Mouse (Mus musculus) midbrain, embryonic 12.5 days (tissue): Measurements from ENCODE around the gene Tmem191c. TPM values are rescaled to one million over a fixed set of nuclear protein-coding genes. Genes with fewer than 3 reads are reported as not detected.
A peak's percentile ranks its signal among the peaks of the same experiment; 100 is the strongest.

Source experiments
- ATAC-seq: fragments of 200-750 bp; cut with Nextera tagmentation; 2 replicates; pipeline ENCODE4 v1.8.0; 2017; ENCODE audit warnings: low read depth, moderate TSS enrichment, moderate library complexity; ENCODE audit not compliant: low FRiP score
- H3K27ac ChIP-seq: fragments of 300-500 bp; sonication (generic); replicated peaks from 2 replicates; pipeline ENCODE4 v1.5.1; 2016; ENCODE audit warnings: mild to moderate bottlenecking
- H3K27me3 ChIP-seq: fragments of 300-500 bp; sonication (generic); 2 replicates; pipeline ENCODE4 v1.6.1; 2016; ENCODE audit warnings: mild to moderate bottlenecking
- H3K36me3 ChIP-seq: fragments of 300-500 bp; sonication (generic); 2 replicates; pipeline ENCODE4 v1.6.1; 2016
- H3K4me1 ChIP-seq: fragments of 300-500 bp; sonication (generic); 2 replicates; pipeline ENCODE4 v1.6.1; 2016
- H3K4me2 ChIP-seq: fragments of 300-500 bp; sonication (generic); replicated peaks from 2 replicates; pipeline ENCODE4 v1.6.1; 2016; ENCODE audit warnings: mild to moderate bottlenecking, moderate library complexity
- H3K4me3 ChIP-seq: fragments of 300-500 bp; sonication (generic); 2 replicates; pipeline ENCODE4 v1.5.1; 2016; ENCODE audit warnings: mild to moderate bottlenecking
- H3K9ac ChIP-seq: fragments of 300-500 bp; sonication (generic); replicated peaks from 2 replicates; pipeline ENCODE4 v1.6.1; 2016; ENCODE audit warnings: mild to moderate bottlenecking, moderate library complexity
- H3K9me3 ChIP-seq: fragments of 300-500 bp; sonication (generic); 2 replicates; pipeline ENCODE4 v1.6.1; 2016; ENCODE audit warnings: mild to moderate bottlenecking
- WGBS: fragments of 180-500 bp; shearing (Covaris S2); methylation state at CpG from one replicate; pipeline ENCODE4 v1.1.7; 2016; 5-methylcytosine and 5-hydroxymethylcytosine counted together
- polyA plus RNA-seq: library from polyadenylated mRNA; unstranded; fragments of >200 nt; fragmentation: Nextera tagmentation; extraction: Ambion mirVana; gene quantifications from 2 replicates; pipeline ENCODE4 v1.2.1, GENCODE M21; 2016

Gene Tmem191c
- polyA plus RNA-seq, 1 experiment from 2014 or later, result 18.4 TPM

DNA sequence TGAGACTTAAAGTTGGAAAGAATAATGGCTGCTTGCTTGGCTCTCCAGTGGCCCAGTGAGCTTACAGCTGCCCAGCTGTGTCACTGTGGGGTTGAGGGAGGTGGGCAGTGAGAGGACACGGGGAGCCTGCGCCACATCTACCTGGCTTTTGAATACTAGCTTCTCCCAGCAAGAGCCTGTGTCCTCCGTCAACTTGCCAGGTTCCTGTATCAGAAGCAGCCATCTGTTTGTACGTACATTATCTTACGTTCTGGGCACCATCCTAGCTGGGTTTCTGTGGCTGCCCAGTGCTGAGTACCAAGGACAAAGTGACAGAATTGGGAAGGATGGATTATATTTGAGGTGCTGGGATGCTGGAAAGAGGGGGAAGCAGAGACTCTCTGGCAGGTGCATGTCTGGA is 6.0 kb upstream of the Tmem191c start:
- H3K4me3 ChIP-seq, result no peak overlapping the region
- H3K9me3 ChIP-seq, result peaks cover 8% of the 10 kb centered on the region; the same call in 1 of the 2 replicates
- 94% methylated on average over 5 of the region's 5 CpGs for WGBS
- H3K4me2 ChIP-seq, result no peak overlapping the region
- no peaks in the 10 kb centered on the region for H3K27me3 ChIP-seq
- no peak overlapping the region for H3K9ac ChIP-seq
- no peak for ATAC-seq
- no peaks in the 10 kb centered on the region for H3K36me3 ChIP-seq
- H3K4me1 ChIP-seq, result no peaks in the 10 kb centered on the region
- no peak overlapping the region for H3K27ac ChIP-seq

DNA sequence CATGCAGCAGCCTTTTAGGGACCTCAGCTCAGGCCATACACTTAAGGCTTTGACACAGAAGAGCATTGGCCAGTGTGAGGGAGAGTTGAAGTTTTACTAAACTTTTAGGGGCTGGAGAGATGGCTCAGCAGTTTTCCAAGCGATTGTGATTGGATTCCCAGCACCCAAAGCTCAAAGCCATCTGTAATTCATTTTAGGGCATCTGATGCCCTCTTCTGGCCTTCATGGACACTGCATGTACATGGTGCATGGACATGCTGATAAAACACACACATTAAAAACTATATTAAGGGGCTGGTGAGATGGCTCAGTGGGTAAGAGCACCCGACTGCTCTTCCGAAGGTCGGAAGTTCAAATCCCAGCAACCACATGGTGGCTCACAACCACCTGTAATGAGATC is 4.8 kb upstream of the Tmem191c start:
- no peak overlapping the region for H3K4me2 ChIP-seq
- H3K9me3 ChIP-seq, result peaks cover 8% of the 10 kb centered on the region; the same call in 1 of the 2 replicates
- H3K4me3 ChIP-seq, result no peak overlapping the region
- 78% methylated on average over 4 of the region's 4 CpGs for WGBS
- H3K36me3 ChIP-seq, result no peaks in the 10 kb centered on the region
- H3K4me1 ChIP-seq, result no peaks in the 10 kb centered on the region
- no peak overlapping the region for H3K9ac ChIP-seq
- H3K27ac ChIP-seq, result no peak overlapping the region
- ATAC-seq, result no peak
- no peaks in the 10 kb centered on the region for H3K27me3 ChIP-seq

DNA sequence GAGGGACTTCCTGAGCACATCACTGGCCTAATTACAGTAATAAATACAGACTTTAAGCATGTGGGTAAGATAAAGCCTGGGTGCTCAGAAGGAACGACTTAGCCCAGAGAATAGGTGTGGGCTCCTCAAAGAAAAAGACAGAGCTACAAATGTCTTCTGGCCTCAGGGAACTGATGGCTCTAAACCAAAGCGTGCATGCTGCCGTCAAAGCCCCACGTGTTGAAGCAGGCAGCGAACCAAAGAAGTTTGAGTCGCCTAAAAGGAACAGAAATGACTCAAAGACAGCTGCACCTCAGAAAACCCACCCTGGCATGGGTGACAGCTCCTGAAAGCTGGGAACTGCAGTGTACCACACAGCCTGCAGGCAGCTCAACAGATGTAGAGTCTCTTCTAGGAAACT is 4.0 kb upstream of the Tmem191c start:
- no peak overlapping the region for H3K4me3 ChIP-seq
- H3K9me3 ChIP-seq, result peaks cover 8% of the 10 kb centered on the region; the same call in 1 of the 2 replicates
- no peak overlapping the region for H3K9ac ChIP-seq
- peaks cover 6% of the 10 kb centered on the region for H3K4me1 ChIP-seq
- H3K27ac ChIP-seq, result no peak overlapping the region
- H3K4me2 ChIP-seq, result no peak overlapping the region
- H3K27me3 ChIP-seq, result peaks cover 4% of the 10 kb centered on the region
- WGBS, result 85% methylated on average over 6 of the region's 6 CpGs
- no peak for ATAC-seq
- H3K36me3 ChIP-seq, result no peaks in the 10 kb centered on the region

DNA sequence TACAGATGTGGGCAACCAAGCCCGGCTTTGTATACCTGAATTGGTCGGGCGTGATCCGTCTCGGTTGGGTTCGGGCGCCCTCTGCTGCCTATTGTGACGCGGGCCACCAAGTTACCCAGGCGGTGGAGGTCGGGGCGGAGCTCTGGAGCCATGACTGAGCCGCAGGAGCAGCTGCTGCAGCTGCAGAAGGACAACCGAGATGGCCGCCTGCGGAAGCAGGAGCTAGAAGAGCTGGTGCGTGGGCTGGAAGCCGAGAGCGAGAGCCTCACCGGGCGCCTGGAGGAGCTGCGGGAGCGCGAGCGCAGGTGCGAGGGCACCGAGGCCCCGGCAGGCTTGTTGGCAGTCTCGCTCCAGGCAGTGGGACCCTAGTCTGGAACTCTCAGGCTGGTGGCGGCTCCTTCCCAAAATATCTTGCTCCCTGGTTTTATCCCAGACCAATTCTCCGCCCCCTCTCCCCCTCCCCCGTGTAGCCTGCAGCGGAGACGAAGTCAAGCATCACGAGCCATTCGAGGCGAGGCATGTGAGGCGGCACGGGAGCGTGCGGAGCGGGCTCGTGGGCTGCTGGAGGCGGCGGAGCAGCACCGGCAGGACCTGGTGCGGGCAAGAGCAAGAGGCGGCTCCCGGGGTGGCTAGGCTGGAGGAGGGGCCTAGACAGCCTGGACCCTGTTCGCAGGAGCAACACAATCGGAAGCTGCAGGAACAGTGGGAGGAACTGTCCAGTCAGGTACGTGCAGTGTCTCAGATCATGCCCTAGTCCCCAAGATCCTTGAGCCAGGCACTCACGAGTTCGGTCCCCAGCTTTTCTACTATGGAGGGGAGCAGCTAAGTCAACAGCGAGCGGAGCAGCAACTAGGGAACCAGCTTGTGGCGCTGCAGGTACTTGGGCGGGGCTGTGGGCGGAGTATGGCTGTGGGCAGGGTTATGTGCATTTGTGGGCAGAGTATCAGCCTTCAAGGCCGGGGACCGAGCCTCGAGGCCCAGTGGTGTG is 581 bp downstream of the Tmem191c start:
- ATAC-seq, result peak; percentile 88
- peaks cover 21% of the 10 kb centered on the region for H3K4me1 ChIP-seq
- H3K9me3 ChIP-seq, result no peaks in the 10 kb centered on the region
- H3K27me3 ChIP-seq, result peaks cover 37% of the 10 kb centered on the region
- peaks cover 23% of the 10 kb centered on the region for H3K36me3 ChIP-seq
- peak overlapping the region; percentile 90 for H3K4me2 ChIP-seq
- under 1% methylated on average over 62 of the region's 62 CpGs for WGBS
- peak overlapping the region; percentile 78 for H3K27ac ChIP-seq
- H3K4me3 ChIP-seq, result peak overlapping the region; percentile 54
- peak overlapping the region; percentile 59 for H3K9ac ChIP-seq

DNA sequence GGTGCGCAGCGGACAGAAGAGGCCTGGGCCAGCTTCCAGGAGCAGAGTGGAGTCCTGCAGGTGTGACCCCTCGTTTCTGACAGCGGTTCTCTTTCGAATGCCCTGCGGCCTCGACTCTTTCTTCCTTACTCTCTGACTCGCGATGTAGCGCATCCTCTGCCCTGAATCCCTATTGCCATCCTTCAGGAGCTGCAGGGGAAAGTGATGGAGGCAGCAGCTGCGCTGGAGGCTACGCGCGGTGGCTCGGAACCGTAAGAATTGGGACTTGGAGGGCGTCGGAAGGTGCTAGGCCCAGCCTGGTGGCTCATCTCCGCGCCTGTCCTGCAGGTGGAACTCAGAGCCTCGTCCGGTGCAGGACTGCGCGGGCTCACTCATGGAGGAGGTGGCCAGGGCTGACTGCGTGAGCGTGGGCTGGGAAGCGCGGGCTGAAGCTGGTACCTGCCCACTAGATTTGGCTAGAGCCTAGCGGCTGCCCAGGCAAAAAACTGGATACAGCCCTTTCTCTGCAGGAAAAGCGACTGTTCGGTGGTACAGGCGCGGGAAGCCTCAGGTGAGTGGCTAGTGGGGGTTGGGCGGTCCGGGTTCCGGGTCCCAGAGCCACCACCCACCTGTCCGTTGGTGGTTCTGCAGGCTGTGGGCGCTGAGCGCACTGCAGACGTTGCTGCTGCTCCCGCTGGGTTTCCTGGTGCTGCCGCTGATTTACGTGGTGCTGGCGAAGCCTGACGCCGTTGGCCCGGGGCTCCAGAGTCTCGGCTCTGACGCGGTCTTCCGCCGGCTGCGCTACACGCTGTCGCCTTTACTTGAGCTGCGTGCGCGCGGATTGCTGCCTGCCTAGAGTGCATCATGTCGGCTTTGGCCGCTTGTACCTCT is 1.7 kb downstream of the Tmem191c start:
- no peak overlapping the region for H3K27ac ChIP-seq
- 2% methylated on average over 59 of the region's 61 CpGs for WGBS
- H3K9ac ChIP-seq, result peak overlapping the region; percentile 7; the same call in 1 of the 2 replicates
- H3K36me3 ChIP-seq, result peaks cover 34% of the 10 kb centered on the region
- peaks cover 37% of the 10 kb centered on the region for H3K27me3 ChIP-seq
- peak; percentile 13; the same call in 1 of the 2 replicates for ATAC-seq
- H3K4me2 ChIP-seq, result peak overlapping the region; percentile 90
- H3K9me3 ChIP-seq, result no peaks in the 10 kb centered on the region
- H3K4me1 ChIP-seq, result peaks cover 21% of the 10 kb centered on the region
- peak overlapping the region; percentile 54 for H3K4me3 ChIP-seq

DNA sequence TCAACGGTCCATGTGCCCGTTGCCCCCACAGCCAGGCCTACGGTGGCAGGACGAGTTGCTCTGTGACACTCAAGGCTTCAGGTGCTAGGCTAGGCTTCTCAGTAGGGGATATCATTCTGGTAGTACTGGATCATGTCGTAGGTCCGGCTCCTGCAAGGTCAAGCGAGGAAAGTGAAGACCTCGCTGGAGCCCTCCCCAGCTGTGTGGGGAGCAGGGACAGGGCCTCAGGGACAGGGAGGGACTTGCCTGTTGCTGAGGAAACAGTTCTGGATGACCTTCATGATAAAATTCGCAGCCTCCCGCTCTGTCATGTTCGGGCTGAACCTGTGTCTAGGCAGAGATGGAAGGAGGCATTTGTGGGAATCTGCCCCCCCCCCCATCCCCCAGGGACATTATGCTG is 4.6 kb downstream of the Tmem191c start:
- H3K36me3 ChIP-seq, result peaks cover 62% of the 10 kb centered on the region
- 88% methylated on average over 11 of the region's 11 CpGs for WGBS
- no peak overlapping the region for H3K9ac ChIP-seq

DNA sequence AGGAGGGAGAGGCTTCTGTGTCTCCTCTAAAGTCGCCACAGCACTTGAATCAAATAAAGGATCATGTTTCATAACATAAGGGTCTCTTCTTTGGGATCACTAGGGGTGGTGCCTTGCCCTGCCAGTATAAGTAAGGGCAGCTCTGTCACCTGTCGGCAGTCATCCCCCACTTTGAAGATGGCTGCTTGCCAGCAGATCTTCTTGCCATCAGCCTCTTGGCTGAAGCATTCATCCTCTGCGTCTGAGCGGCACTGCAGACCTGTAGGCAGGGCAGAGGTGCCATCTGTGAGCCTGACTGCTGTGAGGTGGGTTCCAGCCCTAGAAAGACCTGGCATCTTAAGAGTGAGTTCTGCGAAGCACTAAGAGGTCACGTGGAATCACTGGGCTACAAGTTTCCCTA is 7.3 kb downstream of the Tmem191c start:
- Histone ChIP-seq H3K4me2 (no peak overlapping the region), H3K27ac (no peak overlapping the region), H3K4me1 (peaks cover 2% of the 10 kb centered on the region), H3K36me3 (peaks cover 84% of the 10 kb centered on the region), H3K9me3 (no peaks in the 10 kb centered on the region), H3K9ac (no peak overlapping the region), H3K27me3 (peaks cover 20% of the 10 kb centered on the region), H3K4me3 (no peak overlapping the region)
- ATAC-seq, result no peak
- WGBS, result 93% methylated on average over 6 of the region's 6 CpGs

More for the DNA sequence above, 4.6 kb downstream of the Tmem191c start:
- H3K4me3 ChIP-seq, result no peak overlapping the region
- no peaks in the 10 kb centered on the region for H3K9me3 ChIP-seq
- H3K4me2 ChIP-seq, result no peak overlapping the region
- H3K27ac ChIP-seq, result no peak overlapping the region
- ATAC-seq, result no peak
- H3K4me1 ChIP-seq, result peaks cover 21% of the 10 kb centered on the region
- peaks cover 37% of the 10 kb centered on the region for H3K27me3 ChIP-seq

DNA sequence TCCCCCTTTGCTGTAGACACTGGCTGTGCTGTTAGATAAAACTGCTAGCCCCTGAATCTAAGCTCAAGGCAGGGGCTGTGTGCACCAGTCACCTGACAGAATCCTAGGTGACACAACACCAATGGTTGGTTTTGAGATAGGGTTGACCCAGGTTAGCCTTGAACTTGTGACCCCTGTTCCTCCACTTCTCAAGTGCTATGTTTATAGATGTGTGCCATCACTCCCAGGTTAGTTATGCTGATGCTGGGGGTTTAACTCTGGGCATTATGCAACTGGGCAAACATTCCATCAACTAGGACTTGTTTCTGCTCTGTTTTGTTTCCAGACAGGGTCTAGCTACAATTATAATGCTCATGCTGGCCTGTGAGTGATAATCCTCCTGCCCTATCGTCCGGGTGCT is 11.2 kb downstream of the Tmem191c start:
- 79% methylated on average over 2 of the region's 2 CpGs for WGBS
- no peak overlapping the region for H3K9ac ChIP-seq

DNA sequence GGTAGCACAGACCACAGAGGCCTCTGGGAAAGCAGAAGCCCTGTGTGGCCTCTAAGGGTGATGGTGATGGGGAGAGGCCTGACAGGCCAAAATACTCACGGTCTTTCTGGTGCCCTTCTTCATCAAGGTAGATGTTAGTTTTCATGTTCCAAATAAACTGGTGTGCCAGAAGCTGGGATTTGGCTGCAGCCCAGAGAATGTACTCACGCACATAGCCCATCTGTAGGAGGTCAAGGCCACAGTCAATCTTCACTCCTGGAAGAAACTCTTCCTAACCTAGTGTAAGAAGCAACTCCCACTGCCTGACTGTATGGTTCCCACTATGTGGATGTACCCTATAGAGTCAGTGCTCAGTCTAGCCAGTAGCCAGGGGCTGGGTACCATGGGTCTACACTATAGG is 15.1 kb downstream of the Tmem191c start:
- H3K27me3 ChIP-seq, result no peaks in the 10 kb centered on the region
- no peaks in the 10 kb centered on the region for H3K9me3 ChIP-seq
- no peak overlapping the region for H3K4me2 ChIP-seq
- peaks cover 65% of the 10 kb centered on the region for H3K36me3 ChIP-seq
- ATAC-seq, result no peak
- H3K4me1 ChIP-seq, result no peaks in the 10 kb centered on the region
- H3K9ac ChIP-seq, result no peak overlapping the region
- WGBS, result 100% methylated on average over 2 of the region's 2 CpGs
- no peak overlapping the region for H3K27ac ChIP-seq
- H3K4me3 ChIP-seq, result no peak overlapping the region

More for the DNA sequence above, 11.2 kb downstream of the Tmem191c start:
- Histone ChIP-seq H3K4me3 (no peak overlapping the region), H3K4me2 (no peak overlapping the region), H3K4me1 (no peaks in the 10 kb centered on the region), H3K9me3 (no peaks in the 10 kb centered on the region), H3K27me3 (no peaks in the 10 kb centered on the region), H3K27ac (no peak overlapping the region), H3K36me3 (peaks cover 85% of the 10 kb centered on the region)
- ATAC-seq, result no peak

DNA sequence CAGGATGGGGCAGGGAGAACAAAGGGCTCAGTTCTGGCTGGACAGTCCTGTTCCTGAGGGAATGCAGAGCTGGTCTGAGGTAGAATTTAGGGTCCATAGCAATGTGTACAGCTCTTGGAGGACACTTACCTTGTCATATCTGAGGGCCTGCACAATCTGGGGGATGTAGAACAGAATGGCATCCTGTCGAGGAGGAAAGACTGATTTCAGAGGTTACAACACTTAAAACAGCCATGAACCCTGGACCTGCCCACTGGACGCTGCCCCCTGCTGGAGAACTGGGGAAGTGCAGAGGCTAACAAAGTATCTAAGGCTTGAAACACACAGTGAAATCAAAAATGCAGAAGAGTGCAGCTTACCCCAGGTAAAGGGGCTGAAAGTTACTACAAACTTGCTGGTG is 16.9 kb downstream of the Tmem191c start:
- WGBS, result 2% methylated on average over 2 of the region's 2 CpGs

DNA sequence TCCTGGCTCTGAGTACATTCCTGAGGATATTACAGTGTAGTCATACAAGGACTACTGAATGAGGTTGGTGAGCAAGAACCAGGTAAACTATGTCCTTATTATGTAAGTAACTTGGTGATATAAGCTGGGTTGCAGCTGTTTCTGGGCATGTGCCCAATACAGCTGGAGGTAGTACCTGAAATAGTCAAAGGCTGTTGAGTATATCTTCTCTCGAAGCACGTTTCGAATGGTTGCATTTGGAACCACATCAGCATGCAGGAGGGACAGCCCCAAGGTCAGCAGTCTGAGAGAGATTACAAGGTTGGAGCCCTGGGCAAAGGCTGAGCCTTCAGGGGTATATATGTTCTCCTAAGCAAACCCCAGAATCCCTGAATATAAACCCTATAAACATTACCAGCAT is 24.9 kb downstream of the Tmem191c start:
- Histone ChIP-seq H3K9me3 (no peaks in the 10 kb centered on the region), H3K4me2 (no peak overlapping the region), H3K27me3 (no peaks in the 10 kb centered on the region), H3K4me1 (no peaks in the 10 kb centered on the region), H3K4me3 (no peak overlapping the region), H3K36me3 (peaks cover 86% of the 10 kb centered on the region), H3K9ac (no peak overlapping the region), H3K27ac (no peak overlapping the region)
- ATAC-seq, result no peak
- 94% methylated on average over 3 of the region's 3 CpGs for WGBS

More for the DNA sequence above, 16.9 kb downstream of the Tmem191c start:
- H3K36me3 ChIP-seq, result peaks cover 67% of the 10 kb centered on the region
- no peak overlapping the region for H3K27ac ChIP-seq
- H3K4me2 ChIP-seq, result no peak overlapping the region
- H3K9ac ChIP-seq, result no peak overlapping the region
- ATAC-seq, result 0 out of 2 replicates have a peak, but pooled peaks have one; percentile 30
- no peaks in the 10 kb centered on the region for H3K9me3 ChIP-seq
- H3K4me1 ChIP-seq, result no peaks in the 10 kb centered on the region
- no peak overlapping the region for H3K4me3 ChIP-seq
- H3K27me3 ChIP-seq, result no peaks in the 10 kb centered on the region
